Mouse (Mus musculus) lung, embryonic 14.5 days (tissue): Measurements from ENCODE around the gene Akr1a1. TPM values are rescaled to one million over a fixed set of nuclear protein-coding genes. Genes with fewer than 3 reads are reported as not detected.

Experiments
- ATAC-seq: fragments of 200-750 bp; cut with Nextera tagmentation; 2 replicates; pipeline ENCODE4 v1.8.0; 2017; ENCODE audit warnings: mild to moderate bottlenecking, moderate TSS enrichment, moderate library complexity; ENCODE audit not compliant: insufficient read depth
- DNase-seq: peaks from one replicate; pipeline ENCODE4 v3.0.0-alpha.2; 2015
- H3K27ac ChIP-seq: fragments of 300-500 bp; sonication (generic); 2 replicates; pipeline ENCODE4 v1.5.1; 2014; ENCODE audit warnings: low read depth, mild to moderate bottlenecking, moderate library complexity
- H3K27me3 ChIP-seq: fragments of 300-500 bp; sonication (generic); 2 replicates; pipeline ENCODE4 v1.6.1; 2014; ENCODE audit warnings: low read length, control low read depth; ENCODE audit not compliant: insufficient read depth
- H3K36me3 ChIP-seq: fragments of 300-500 bp; sonication (generic); 2 replicates; pipeline ENCODE4 v1.6.1; 2014; ENCODE audit warnings: control low read depth; ENCODE audit not compliant: insufficient read depth
- H3K4me1 ChIP-seq: fragments of 300-500 bp; sonication (generic); 2 replicates; pipeline ENCODE4 v1.6.1; 2014; ENCODE audit warnings: antibody characterized with exemption, control low read depth; ENCODE audit not compliant: insufficient read depth
- H3K4me2 ChIP-seq: fragments of 300-500 bp; sonication (generic); 2 replicates; pipeline ENCODE4 v1.6.1; 2014; ENCODE audit warnings: mild to moderate bottlenecking
- H3K4me3 ChIP-seq: fragments of 300-500 bp; sonication (generic); 2 replicates; pipeline ENCODE4 v1.5.1; 2014; ENCODE audit warnings: low read depth, low read length
- H3K9ac ChIP-seq: fragments of 300-500 bp; sonication (generic); 2 replicates; pipeline ENCODE4 v1.6.1; 2014
- H3K9me3 ChIP-seq: fragments of 300-500 bp; sonication (generic); 2 replicates; pipeline ENCODE4 v1.6.1; 2016; ENCODE audit warnings: low read depth, low read length, control low read depth
- CTCF ChIP-seq: IDR thresholded peaks from 2 replicates; pipeline ENCODE4 v1.5.1; 2016; ENCODE audit warnings: antibody characterized with exemption, low read depth
- WGBS: fragments of 180-500 bp; shearing (Covaris S2); extraction: QIAGEN DNeasy Blood & Tissue Kit; methylation state at CpG from one replicate; pipeline ENCODE4 v1.1.7; 2014; 5-methylcytosine and 5-hydroxymethylcytosine counted together
- polyA plus RNA-seq: library from polyadenylated mRNA; unstranded; fragments of >200 nt; fragmentation: Nextera tagmentation; extraction: Ambion mirVana; gene quantifications from 2 replicates; pipeline ENCODE4 v1.2.1, GENCODE M21; 2014

Gene Akr1a1
- 759 and 786 TPM in 2 replicates for polyA plus RNA-seq

DNA sequence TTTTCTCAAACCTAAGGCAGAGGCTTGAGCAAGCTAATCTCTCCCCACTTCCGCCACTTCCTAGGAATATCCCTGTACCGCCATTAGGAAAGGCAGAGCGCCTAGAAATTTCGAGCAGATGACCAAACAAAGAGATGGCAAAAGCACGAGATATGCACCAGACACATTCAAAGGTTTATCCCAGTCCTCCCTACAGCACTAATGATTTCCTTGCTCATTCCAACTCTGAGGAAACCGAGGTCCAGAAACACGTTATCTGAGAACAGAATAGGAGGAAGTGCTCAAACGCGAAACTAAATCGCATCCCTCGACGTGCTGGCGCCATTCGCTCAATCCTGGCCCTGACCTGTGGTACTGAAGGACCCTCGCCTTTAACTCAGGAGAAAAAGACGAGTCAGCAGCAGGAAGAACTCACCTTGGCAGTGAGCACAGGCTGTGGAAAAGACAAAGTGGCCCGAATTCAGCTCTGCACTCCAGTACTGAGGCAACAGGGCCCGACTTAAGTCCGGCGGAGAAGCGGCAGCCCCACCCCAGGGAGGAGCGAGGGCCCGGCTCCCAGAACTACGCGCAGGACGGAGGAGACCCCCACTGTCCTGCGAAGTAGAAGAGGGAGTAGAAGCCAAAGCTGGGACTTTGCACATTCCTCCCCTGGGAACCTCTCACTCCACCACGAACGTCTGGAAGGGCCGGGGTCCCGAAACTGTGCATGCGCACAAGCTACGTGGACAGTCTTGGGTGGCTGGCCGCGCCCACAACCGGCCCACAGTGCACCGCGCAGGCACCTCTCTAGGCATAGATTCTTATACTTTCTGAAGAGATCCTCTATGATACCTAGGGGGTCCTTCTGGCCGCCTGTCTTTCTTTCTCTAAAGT lies at the start of gene Akr1a1:
TSS of gene Akr1a1 (minus strand) at position 757 of the 873 bp plus-strand sequence.
- Histone ChIP-seq H3K9ac (peak within 1 kb of the TSS; percentile 94), H3K9me3 (no peaks in the 10 kb centered on the region), H3K4me1 (peaks cover 14% of the 10 kb centered on the region; the same call in 1 of the 2 replicates), H3K27ac (peak within 1 kb of the TSS; percentile 94), H3K27me3 (no peaks in the 10 kb centered on the region), H3K4me2 (peak within 1 kb of the TSS; percentile 88), H3K36me3 (peaks cover 38% of the 10 kb centered on the region), H3K4me3 (peak within 1 kb of the TSS; percentile 86)
- under 1% methylated on average over 39 of the region's 39 CpGs for WGBS
- TF ChIP-seq CTCF = no peak
- peak; percentile 96 for DNase-seq
- peak; percentile 100 for ATAC-seq

DNA sequence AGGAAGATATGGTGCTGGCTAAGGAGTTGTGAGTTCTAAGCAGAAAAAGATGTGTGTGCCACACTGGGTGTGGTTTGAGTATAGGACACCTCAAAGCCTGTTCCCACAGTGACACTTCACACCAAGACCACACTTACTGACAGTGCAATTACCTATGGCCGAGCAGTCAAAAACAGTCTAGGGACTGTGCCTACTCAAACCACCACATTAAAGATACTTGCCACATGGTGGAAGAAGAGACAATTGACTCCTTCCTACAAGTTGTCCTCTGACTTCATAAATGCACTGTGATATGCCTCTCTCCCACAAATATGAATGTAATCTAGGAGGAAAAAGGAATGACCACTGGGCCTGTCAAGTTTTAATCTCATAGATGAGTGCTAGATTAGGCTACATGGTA lies 49.5 kb upstream of the Akr1a1 start:
- H3K4me3 ChIP-seq = no peak overlapping the region
- no peak overlapping the region for H3K27ac ChIP-seq
- DNase-seq = no peak
- H3K4me1 ChIP-seq = no peaks in the 10 kb centered on the region
- no peak for ATAC-seq
- no peaks in the 10 kb centered on the region for H3K27me3 ChIP-seq
- no peaks in the 10 kb centered on the region for H3K9me3 ChIP-seq
- no peak overlapping the region for H3K4me2 ChIP-seq
- H3K9ac ChIP-seq = no peak overlapping the region
- H3K36me3 ChIP-seq = peaks cover 62% of the 10 kb centered on the region
- 89% methylated on average over 1 of the region's 1 CpGs for WGBS
- TF ChIP-seq CTCF = no peak

DNA sequence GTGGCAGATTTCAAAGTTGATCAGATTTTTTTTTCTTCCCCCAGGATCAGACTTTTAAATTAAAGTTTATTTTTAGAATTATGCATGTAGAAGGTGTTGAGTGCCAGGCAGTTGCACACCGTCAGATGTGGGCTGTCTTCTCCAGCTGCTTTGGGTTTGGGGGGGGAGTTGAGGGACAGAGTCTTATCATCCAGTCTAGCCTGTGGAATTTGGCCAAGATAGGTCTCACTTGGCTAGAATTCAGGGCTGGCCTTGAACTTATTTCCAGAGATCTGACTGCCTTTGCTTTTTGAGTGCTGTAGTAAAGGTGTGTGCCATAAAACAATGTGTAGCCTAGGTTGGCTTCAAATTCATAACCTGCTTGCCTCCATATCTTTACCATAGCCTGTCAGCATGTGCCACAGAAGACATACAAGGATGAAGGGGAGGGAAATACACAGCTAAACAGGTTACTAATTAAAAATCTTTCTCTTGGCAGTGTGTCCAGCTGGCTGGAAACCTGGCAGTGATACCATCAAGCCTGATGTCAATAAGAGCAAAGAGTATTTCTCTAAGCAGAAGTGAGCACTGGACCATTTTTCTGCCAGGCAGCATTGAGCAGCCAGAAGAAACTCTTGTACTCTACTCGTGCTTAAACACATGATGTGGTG lies 47.3 kb upstream of the Akr1a1 start:
- H3K27ac ChIP-seq = no peak overlapping the region
- peaks cover 76% of the 10 kb centered on the region for H3K36me3 ChIP-seq
- no peaks in the 10 kb centered on the region for H3K27me3 ChIP-seq
- no peaks in the 10 kb centered on the region for H3K9me3 ChIP-seq
- 62% methylated on average over 2 of the region's 2 CpGs for WGBS
- H3K4me2 ChIP-seq = no peak overlapping the region
- DNase-seq (no peak), ATAC-seq (no peak)
- TF ChIP-seq CTCF = no peak
- no peaks in the 10 kb centered on the region for H3K4me1 ChIP-seq
- no peak overlapping the region for H3K4me3 ChIP-seq
- H3K9ac ChIP-seq = no peak overlapping the region

DNA sequence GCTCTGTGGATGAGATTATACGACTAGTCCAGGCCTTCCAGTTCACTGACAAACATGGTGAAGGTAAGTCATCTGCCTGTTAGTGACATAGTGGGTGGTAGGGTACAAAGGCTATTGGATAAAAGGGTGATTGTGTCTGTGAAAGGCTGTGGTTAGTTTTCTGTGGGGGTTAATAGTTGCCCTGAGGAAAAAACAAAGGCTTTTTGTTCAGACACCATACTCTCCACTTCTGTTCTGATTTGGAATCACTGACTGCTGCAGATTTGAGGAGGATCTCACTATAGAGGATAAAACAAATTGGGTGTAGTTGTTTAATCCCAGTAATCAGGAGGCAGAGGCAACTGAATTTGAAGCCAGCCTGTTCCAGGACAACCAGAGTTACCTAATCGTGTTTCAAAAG lies 42.3 kb upstream of the Akr1a1 start:
- no peak for ATAC-seq
- Histone ChIP-seq H3K9ac (no peak overlapping the region), H3K4me3 (no peak overlapping the region), H3K4me2 (no peak overlapping the region), H3K36me3 (peaks cover 95% of the 10 kb centered on the region), H3K27ac (no peak overlapping the region), H3K4me1 (no peaks in the 10 kb centered on the region), H3K9me3 (no peaks in the 10 kb centered on the region), H3K27me3 (no peaks in the 10 kb centered on the region)
- no peak for DNase-seq
- WGBS = 85% methylated on average over 2 of the region's 2 CpGs
- TF ChIP-seq CTCF = no peak

DNA sequence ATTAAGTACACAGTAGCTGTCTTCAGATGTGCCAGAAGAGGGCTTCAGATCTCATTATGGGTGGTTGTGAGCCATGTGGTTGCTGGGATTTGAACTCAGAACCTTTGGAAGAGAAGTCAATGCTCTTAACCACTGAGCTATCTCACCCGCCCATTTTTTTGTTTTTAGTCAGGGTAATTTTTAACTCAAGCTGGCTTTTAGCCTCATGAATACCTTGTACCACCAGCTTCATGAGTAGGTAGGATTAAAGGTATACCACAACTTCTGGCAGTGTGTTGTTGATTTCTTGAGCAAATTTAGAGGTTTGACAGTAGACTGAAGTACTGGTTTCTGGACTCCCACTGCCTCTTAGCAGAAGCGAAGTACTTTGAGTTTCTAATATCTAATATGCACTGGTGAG lies 40.7 kb upstream of the Akr1a1 start:
- no peak overlapping the region for H3K9ac ChIP-seq

DNA sequence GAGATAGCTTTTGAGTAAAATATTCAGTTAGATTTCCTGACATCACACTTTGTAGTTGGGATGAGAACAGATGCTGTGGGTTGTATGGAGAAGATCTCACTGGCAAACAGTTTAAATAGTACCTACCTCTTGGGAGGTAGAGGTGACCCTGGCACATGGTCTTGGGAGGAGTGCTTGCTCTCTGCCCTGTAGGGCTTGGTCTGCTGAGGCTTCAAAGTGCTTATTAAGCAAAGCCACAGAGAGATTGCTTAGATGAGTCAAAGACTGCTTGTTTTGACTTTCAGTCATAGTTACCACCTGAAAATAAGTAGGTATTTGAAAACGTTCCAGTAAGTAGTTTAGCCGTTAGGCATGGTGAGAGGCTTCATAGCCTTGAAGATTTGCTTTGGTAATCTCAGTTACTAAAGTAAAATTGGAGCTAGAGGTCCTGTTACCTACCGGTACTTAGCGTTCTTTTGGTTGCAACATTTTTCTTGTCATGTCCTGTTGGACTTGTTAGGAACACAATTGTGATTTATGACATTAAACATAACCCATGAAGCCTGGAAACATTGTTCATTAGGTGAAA lies 37.9 kb upstream of the Akr1a1 start:
- DNase-seq (no peak), ATAC-seq (no peak)
- H3K9ac ChIP-seq = no peak overlapping the region
- no peaks in the 10 kb centered on the region for H3K9me3 ChIP-seq
- H3K36me3 ChIP-seq = peaks cover 67% of the 10 kb centered on the region
- H3K4me2 ChIP-seq = no peak overlapping the region
- no peak for TF ChIP-seq CTCF
- 85% methylated on average over 4 of the region's 4 CpGs for WGBS
- no peak overlapping the region for H3K27ac ChIP-seq
- H3K27me3 ChIP-seq = no peaks in the 10 kb centered on the region
- H3K4me1 ChIP-seq = peaks cover 4% of the 10 kb centered on the region; the same call in 1 of the 2 replicates
- no peak overlapping the region for H3K4me3 ChIP-seq

More for the DNA sequence above, 40.7 kb upstream of the Akr1a1 start:
- Histone ChIP-seq H3K9me3 (no peaks in the 10 kb centered on the region), H3K27me3 (no peaks in the 10 kb centered on the region), H3K27ac (no peak overlapping the region), H3K36me3 (peaks cover 93% of the 10 kb centered on the region), H3K4me2 (no peak overlapping the region), H3K4me1 (no peaks in the 10 kb centered on the region), H3K4me3 (no peak overlapping the region)
- no peak for ATAC-seq
- no peak for TF ChIP-seq CTCF
- WGBS = 88% methylated on average over 2 of the region's 2 CpGs
- DNase-seq = no peak

DNA sequence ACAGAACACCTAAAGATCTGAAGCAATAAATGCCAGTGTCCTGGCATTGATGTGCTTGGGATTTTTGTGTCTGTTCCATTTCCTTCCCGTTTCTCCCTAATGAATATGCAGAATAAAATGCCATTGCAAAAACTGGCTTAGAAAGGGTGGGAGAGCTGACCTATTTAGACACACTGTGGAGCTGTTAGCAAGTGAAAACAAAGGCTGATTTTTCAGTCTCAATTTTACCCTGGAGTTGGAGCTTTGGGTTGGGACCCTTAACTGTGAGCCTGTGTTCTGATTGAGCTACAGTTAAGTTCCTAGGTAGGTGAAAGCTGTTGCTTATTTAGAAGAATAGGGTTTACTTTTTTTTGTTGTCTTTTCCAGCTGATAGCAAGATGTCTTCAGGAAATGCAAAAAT lies 35.6 kb upstream of the Akr1a1 start:
- H3K4me2 ChIP-seq = peak overlapping the region; percentile 84
- H3K27me3 ChIP-seq = no peaks in the 10 kb centered on the region
- peak overlapping the region; percentile 53 for H3K4me3 ChIP-seq
- peaks cover 43% of the 10 kb centered on the region for H3K36me3 ChIP-seq
- no peak for DNase-seq
- no peak for ATAC-seq
- H3K27ac ChIP-seq = no peak overlapping the region
- H3K4me1 ChIP-seq = peaks cover 4% of the 10 kb centered on the region; the same call in 1 of the 2 replicates
- TF ChIP-seq CTCF = no peak
- 26% methylated on average over 1 of the region's 1 CpGs for WGBS
- no peaks in the 10 kb centered on the region for H3K9me3 ChIP-seq
- H3K9ac ChIP-seq = peak overlapping the region; percentile 77; the same call in 1 of the 2 replicates
